Mouse (Mus musculus) G1E (cell line): Measurements from ENCODE around the gene Cntn4.

Experiments
- CTCF ChIP-seq: IDR thresholded peaks from 2 replicates; pipeline ENCODE4 v1.5.1; 2012; ENCODE audit warnings: low read depth, low read length, inconsistent platforms, mixed read lengths
- GATA1 ChIP-seq: IDR thresholded peaks from 2 replicates; pipeline ENCODE4 v1.6.1; 2012; ENCODE audit warnings: borderline replicate concordance, low read length, inconsistent platforms, mixed read lengths

- TF ChIP-seq CTCF (no peak), GATA1 (no peak)
These were observed 261.8 kb downstream of the Cntn4 start for GRCm38 (mm10) chr6:105939303-105939702.
